Mouse (Mus musculus) layer of hippocampus, postnatal 10 days (tissue): Measurements from ENCODE around the gene Hgd. TPM values are rescaled to one million over a fixed set of nuclear protein-coding genes. Genes with fewer than 3 reads are reported as not detected.

Experiments
- DNase-seq, 2 experiments: peaks; one replicate each; pipeline ENCODE4 v3.0.0; 2021; ENCODE audit warnings: low spot score in 2 of 2
- long read RNA-seq: library from polyadenylated mRNA; stranded (forward); transcript quantifications from one replicate; pipeline ENCODE4 v2.0.0, GENCODE M21; 2023
- total RNA-seq, 2 experiments: library from RNA; stranded (reverse); gene quantifications; 2 replicates each; pipeline ENCODE4 v1.2.3; 2021

Hgd gene
- total RNA-seq = under 1 TPM in 1 of 2 experiments, not detected in 1; 0.31 TPM
- long read RNA-seq = 0 reads

DNA sequence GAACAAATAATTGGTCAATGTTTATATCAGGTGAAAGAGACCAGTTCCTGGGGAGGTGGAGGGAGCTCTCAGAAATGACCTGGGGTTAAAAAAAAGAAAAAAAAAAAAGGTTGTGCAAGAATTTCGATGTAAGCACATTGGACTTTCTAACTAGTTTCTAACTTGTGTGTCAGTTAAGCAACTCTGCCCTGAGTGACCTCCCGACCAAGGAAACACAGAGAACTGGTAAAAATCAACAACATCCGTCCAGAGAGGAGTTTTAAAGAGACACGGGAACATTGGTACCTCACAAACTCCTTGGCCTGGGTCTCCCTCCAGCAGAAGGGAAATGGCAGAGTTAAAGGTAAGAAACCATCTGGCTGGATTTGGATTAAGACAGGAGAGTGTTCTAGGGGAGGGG, at the start of gene Hgd:
Hgd (plus strand) TSS at position 160 of the 400 bp plus-strand sequence.
- no peak for DNase-seq

DNA sequence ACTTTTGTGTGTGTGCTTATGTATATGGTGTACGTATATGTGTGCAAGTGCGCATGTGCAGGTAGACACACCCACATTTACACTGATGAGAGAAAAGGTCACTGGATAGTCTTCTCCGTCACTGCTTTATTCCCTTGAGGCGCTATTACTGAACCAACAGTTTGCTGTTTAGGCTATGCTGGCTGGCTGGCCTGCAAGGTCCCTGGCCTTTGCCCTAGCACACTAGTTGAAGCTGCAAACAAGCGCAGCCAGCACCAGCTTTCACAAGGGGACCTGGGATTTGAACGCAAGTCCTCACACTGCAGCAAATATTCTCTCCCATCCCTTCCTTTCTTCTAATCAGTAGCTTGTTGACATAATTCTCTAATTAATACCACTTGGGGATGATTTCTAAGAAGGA, 49.8 kb upstream of the Hgd start:
- DNase-seq = no peak

DNA sequence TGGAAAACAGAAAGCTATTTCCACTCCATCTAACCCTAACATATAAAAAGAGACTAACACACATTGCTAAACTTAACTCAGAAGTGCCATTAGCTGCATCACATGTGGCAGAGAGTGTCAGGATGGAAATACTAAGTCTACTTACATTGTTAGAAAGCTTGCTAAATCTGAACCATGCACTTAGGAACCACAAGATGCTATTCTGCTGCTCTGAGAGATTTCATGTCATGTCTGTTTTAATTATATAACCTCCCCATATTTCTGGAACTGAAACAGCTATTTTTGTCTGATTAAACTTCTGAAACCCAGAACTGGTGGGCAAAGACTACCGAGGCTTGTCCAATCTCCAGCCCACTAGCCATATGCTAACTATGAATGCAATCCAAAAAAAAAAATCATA, 47.9 kb upstream of the Hgd start:
- no peak for DNase-seq

DNA sequence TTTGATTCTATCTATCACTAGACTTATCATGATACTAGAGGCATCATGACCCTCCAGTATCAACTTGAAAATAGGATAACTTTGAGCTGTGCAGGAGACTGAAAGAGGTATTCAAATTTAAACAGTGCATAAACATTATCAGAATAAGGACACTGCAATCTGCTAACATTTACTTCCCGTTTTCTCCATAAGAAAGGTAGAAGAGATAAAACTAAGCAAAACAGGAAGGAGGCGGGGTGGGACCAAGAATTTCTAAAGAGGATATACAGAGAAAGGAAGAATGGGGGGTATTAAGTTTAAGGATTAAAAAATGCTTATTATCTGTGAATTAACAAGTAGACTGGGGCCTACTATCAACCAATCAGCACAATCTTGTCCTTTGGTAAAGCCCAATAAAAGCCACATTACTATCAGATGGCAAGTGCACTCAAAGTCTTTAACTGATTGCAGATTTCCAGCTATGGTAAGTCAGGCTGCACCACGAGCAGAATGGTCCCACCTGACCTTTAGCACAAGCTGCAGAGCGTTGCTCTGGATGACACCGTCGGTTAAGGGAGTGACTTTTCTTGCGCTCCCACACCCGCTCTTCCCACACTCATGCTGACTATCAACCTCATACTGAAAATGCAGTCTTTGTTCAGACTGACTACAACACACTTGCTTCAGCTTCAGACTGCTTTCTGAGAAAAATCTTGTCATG, 46.4 kb upstream of the Hgd start:
- no peak for DNase-seq

DNA sequence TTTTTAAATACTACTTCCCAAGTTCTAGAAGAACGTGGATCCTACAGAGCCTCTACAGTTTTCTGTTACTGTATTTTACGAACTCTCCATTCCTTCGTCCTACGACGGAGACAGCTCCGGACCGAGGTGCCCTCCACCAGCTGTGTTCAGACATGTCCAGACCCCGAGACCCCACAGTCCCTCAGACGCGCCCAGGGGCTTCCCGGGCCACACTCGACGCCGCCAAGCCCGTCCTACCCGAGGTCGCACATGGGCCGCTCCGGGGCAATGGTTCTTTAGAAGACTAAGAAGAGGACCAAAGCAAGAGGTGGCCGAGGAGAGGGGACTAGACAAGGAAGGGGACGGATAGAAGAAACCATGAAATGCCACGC, 40.7 kb upstream of the Hgd start:
- no peak for DNase-seq

GRCm38 (mm10) chr16:37539611-37540580, 40.1 kb upstream of the Hgd start, which contains the start of the genes Gtf2e1 and Rabl3:
Gene Gtf2e1, minus strand, starts transcription at chr16:37539789.
Gene Rabl3, plus strand, starts transcription at chr16:37539885.
- DNase-seq = peak; percentile 97 to 98

DNA sequence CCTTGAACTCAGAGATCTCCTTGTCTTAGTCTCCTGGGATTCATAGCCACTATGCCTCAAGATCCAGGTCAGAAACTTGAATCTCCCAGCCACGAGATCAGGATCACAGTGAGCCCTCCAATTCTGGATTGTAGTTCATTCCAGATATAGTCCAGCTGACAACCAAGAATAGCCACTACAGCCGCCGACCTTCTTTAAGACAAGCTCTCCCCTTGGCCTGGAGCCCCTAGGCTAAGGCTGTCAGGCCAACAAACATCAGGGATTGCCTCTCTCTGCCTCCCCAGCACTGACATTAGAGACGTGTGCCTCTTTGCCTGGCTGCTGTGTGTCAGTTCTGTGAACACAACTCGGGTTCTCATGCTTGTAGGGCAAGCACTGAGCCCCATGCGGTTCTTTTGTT, 39.2 kb upstream of the Hgd start:
- DNase-seq = no peak

DNA sequence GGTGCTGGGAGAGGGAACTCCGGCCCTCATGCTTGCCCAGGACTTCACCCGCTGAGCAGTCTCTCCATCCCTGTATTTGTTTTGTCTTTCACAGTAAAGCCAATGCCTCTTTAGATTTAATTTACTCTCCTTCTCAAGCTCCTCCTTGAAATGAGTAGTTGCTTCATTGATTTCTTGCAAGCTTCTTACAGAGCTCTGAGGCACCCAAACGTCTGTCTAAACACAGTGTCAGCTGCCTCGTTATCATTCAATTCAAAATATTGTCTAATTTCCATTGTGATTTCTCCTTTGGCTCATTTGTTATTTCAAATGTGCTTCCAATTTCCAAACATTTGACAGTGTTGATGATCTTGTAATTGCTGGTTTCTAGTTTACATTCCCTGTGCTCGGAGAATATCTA, 33.6 kb upstream of the Hgd start:
- no peak for DNase-seq

- DNase-seq = no peak
Measured at GRCm38 (mm10) chr16:37550266-37550665, 29.7 kb upstream of the Hgd start.

- DNase-seq = no peak
Measured at GRCm38 (mm10) chr16:37550981-37551380, 29.0 kb upstream of the Hgd start.

DNA sequence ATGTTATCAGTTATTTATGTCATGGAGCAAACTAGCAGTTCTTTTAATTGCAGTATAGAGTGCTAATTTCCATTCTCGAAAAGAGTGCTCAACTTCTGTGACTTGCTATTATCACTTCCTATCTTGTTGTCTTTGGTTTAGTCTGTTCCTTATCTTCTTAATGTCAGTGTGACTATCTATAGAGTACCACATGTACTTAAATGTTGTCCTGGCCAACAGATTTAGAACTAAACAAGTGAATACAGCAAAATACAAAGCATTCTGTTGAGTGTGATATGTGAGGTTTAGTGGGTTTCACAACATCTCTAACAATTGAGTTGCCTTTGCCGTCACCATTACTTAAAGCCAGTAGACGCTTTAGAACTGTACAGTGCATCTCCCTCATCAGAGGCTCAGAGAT, 27.1 kb upstream of the Hgd start:
- DNase-seq = no peak

DNA sequence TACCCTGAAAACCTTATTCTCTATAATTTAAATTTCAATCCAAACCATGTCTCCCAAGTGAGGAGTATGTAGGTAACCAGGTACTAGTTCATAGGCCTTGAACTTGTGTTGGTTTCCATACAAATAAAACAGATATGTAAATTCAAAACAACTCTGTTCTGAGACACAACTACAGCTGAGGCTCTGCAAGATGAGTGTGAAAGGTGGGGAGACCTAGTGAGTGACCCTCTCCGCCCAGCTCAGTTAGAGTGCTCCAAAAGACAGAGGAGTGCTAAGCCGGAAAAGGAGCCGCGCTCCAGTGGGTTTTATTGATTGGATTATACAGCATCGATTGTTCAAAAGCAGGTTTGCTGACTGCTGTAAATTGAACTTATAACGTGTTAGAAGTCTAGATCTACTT, 17.5 kb upstream of the Hgd start:
- no peak for DNase-seq

DNA sequence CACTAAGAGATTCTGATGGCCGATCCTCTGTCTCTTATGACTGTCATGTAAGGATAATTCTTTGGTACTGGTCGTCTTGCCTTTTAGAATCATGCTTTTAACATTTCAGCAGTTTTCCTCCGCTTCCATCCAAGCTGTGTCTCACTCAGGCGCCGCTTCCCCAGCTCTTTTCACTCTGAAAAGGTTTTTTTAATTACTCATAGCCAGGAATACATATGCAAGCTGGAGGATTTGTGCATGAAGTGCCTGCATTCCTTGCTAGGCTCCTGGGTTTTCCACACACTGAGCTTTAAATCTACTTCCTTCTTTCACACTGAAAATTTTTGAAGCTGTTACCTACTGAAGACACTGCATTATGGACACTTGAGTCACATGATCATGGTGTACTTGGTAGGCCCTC, 17.0 kb upstream of the Hgd start:
- DNase-seq = no peak

DNA sequence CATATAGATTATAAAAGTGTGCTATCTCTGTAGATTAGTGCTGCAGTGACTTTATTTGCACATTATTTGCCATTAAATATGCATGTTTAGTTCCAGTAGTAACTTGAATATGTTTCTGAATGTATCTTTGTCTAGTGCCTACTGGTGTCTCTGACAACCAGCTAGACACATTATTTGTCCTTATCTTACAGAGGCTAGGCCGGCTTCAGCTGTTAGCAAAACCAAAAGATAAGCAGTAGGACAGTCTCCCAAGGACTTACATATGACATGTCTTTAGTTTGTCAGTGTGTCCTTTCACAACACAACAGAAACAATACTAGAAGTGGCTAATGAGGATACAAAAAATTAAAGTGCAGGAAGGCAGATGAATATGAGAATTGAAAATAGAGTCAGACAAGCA, 14.8 kb upstream of the Hgd start:
- no peak for DNase-seq

GRCm38 (mm10) chr16:37566107-37566506, 13.8 kb upstream of the Hgd start:
- DNase-seq = no peak

DNA sequence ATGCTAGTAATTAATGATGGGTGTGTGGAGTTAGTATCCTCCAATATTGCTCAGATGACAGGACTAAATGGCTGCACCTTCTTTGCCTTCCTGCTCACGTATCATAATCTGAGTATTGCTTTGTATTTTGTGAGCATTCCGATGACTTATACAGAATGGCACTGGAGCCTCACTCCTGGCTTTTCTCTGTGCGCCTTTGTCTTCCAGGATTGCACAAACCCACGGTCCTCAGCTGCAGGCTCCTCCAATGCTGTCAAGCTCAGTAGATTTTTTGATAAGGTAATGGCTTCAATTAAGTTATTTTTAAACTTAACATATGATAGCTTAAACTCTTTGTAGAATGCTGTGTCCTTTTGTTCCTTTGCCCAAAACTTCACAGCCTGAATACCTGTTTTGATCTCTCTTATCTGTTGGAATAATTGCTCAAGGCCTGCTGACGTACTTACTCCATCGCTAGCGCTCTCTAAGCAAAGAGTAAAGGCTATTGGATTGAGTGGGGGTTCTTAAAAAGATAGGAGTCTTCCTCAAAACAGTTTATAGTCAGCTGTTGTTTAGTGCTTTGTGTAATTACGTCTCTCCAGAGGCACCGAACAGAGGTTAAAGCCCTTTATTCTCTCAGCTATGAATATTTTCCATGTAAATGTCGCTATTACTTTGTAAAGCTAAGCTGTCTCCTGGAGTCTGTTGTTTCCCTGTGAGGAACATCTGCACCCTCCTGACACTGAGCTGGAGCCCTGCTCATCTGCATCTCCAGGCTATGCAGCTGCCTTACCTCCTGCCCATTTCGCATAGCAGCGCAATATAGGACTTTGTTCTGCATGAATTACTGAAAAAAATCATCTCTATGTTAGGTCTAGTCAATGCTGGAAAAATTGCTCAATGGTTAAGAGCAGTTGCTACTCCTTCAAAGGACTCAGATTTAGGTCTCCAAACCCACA, 12.6 kb upstream of the Hgd start:
- no peak for DNase-seq

DNA sequence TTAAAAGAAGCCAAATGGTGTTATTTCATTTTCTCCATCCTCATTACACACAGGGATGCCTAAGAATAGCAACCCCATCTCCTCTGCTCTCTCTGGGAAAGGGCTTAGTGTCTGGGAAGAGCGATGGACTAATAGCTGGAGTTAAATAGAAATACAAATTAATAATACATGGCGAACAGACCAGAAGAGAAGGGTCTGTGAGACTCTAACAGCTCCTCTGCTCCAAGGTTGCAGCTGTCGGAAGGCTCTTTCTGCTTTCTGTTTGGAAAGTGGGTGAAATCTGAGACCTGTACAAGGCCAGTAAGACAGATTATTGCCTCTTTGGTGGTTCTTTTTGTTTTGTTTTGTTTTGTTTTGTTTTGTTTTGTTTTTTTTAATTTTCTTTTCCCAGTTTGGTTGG, 8.4 kb upstream of the Hgd start:
- DNase-seq = no peak

- no peak for DNase-seq
Measured at GRCm38 (mm10) chr16:37572117-37572754, 7.7 kb upstream of the Hgd start.

DNA sequence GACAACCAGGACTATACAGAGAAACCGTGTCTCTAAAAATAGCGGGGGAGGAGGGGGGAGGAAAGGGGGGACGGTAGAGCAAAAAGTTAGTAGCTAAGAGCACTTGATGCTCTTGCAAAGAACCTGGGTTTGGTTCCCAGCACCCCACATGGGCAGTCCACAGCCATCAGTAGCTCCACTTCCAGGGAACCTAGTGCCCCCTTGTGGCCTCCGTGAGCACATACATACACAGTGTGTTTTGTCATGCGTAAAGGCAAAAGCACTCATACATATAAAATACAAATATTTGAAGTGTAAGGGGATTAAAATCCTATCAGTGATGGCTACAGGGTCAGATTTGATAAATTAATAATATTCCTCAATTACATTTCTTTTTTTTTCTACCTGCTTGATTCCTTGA, 6.9 kb upstream of the Hgd start:
- DNase-seq = no peak

- no peak for DNase-seq
Measured at GRCm38 (mm10) chr16:37575325-37575724, 4.6 kb upstream of the Hgd start.

DNA sequence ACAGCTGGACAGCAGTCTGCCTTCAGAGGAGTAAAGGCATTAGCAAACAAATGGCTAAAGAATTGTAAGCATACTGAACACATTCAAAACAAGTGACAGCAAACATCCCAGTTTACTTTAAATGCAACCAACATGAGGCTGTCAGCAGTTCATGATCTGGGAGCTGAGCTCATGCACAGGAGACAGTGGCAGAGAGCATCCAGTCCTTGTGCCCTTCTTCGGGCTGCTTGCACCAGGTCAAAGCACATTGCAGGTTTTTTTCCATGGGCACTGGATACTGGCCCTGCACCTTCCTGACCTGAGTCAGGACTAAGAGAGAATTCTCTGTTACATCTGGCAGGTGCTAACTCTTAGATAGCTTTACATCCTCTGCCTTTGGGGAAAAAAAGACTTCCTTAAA, 362 bp upstream of the Hgd start:
- no peak for DNase-seq
